Mouse (Mus musculus) A20 (cell line): ENCODE results near the gene Fgfbp1.

Source experiments
- DNase-seq: peaks from one replicate; pipeline ENCODE4 v3.0.0-alpha.2; 2011; ENCODE audit warnings: low read depth, low spot score

The Fgfbp1 gene

GRCm38 (mm10) chr5:43933269-43933668 is 48.3 kb downstream of the Fgfbp1 start:
- no peak for DNase-seq
